Mouse (Mus musculus) hindbrain, embryonic 16.5 days (tissue): ENCODE data around the gene Skp2. TPM values are rescaled to one million over a fixed set of nuclear protein-coding genes. Genes with fewer than 3 reads are reported as not detected.
A peak's percentile ranks its signal among the peaks of the same experiment; 100 is the strongest.

Experiments
- ATAC-seq: fragments of 200-750 bp; cut with Nextera tagmentation; 2 replicates; pipeline ENCODE4 v1.8.0; 2017; ENCODE audit warnings: moderate TSS enrichment, moderate library complexity
- H3K27ac ChIP-seq: fragments of 300-500 bp; sonication (generic); 2 replicates; pipeline ENCODE4 v1.5.1; 2014; ENCODE audit warnings: low read depth, mild to moderate bottlenecking, control low read depth, low read length, moderate library complexity
- H3K27me3 ChIP-seq: fragments of 300-500 bp; sonication (generic); replicated peaks from 2 replicates; pipeline ENCODE4 v1.6.1; 2014; ENCODE audit warnings: low read length; ENCODE audit not compliant: control insufficient read depth, insufficient read depth
- H3K36me3 ChIP-seq: fragments of 300-500 bp; sonication (generic); 2 replicates; pipeline ENCODE4 v1.6.1; 2014; ENCODE audit warnings: mild to moderate bottlenecking, low read length, moderate library complexity, mixed read lengths; ENCODE audit not compliant: control insufficient read depth, insufficient read depth
- H3K4me1 ChIP-seq: fragments of 300-500 bp; sonication (generic); 2 replicates; pipeline ENCODE4 v1.6.1; 2014; ENCODE audit warnings: low read depth, low read length; ENCODE audit not compliant: control insufficient read depth, insufficient read depth
- H3K4me2 ChIP-seq: fragments of 300-500 bp; sonication (generic); 2 replicates; pipeline ENCODE4 v1.6.1; 2014; ENCODE audit warnings: mild to moderate bottlenecking, low read length, control low read depth, moderate library complexity
- H3K4me3 ChIP-seq: fragments of 300-500 bp; sonication (generic); 2 replicates; pipeline ENCODE4 v1.5.1; 2014; ENCODE audit warnings: mild to moderate bottlenecking, low read length, control low read depth, moderate library complexity
- H3K9ac ChIP-seq: fragments of 300-500 bp; sonication (generic); 2 replicates; pipeline ENCODE4 v1.6.1; 2014; ENCODE audit warnings: low read depth, mild to moderate bottlenecking, control low read depth, low read length, moderate library complexity
- H3K9me3 ChIP-seq: fragments of 300-500 bp; sonication (generic); 2 replicates; pipeline ENCODE4 v1.6.1; 2014; ENCODE audit warnings: mild to moderate bottlenecking, low read length, moderate library complexity; ENCODE audit not compliant: control insufficient read depth
- WGBS: fragments of 180-500 bp; shearing (Covaris S2); extraction: QIAGEN DNeasy Blood & Tissue Kit; methylation state at CpG from one replicate; pipeline ENCODE4 v1.1.7; 2014; 5-methylcytosine and 5-hydroxymethylcytosine counted together
- polyA plus RNA-seq: library from polyadenylated mRNA; unstranded; fragments of >200 nt; fragmentation: Nextera tagmentation; extraction: Ambion mirVana; gene quantifications from 2 replicates; pipeline ENCODE4 v1.2.1, GENCODE M21; 2015

The Skp2 gene
- polyA plus RNA-seq, 1 experiment from 2014 or later = 17.9 TPM

- H3K36me3 ChIP-seq = peaks cover 22% of the 10 kb centered on the region
These were observed 32.2 kb downstream of the Skp2 start for GRCm38 (mm10) chr15:9122989-9123388.

GRCm38 (mm10) chr15:9120081-9120480 is 35.1 kb downstream of the Skp2 start:
- H3K27me3 ChIP-seq = no peaks in the 10 kb centered on the region
- no peak overlapping the region for H3K4me2 ChIP-seq
- H3K27ac ChIP-seq = no peak overlapping the region; the same call in 1 of the 2 replicates
- 88% methylated on average over 2 of the region's 2 CpGs for WGBS
- peaks cover 25% of the 10 kb centered on the region for H3K36me3 ChIP-seq
- H3K4me3 ChIP-seq = no peak overlapping the region
- ATAC-seq = peak; percentile 74
- no peaks in the 10 kb centered on the region for H3K4me1 ChIP-seq
- H3K9me3 ChIP-seq = no peaks in the 10 kb centered on the region
- no peak overlapping the region for H3K9ac ChIP-seq

More at GRCm38 (mm10) chr15:9122989-9123388, 32.2 kb downstream of the Skp2 start:
- no peaks in the 10 kb centered on the region for H3K27me3 ChIP-seq
- H3K9ac ChIP-seq = no peak overlapping the region
- no peak overlapping the region for H3K27ac ChIP-seq
- no peaks in the 10 kb centered on the region for H3K4me1 ChIP-seq
- no peaks in the 10 kb centered on the region for H3K9me3 ChIP-seq
- H3K4me2 ChIP-seq = no peak overlapping the region
- 93% methylated on average over 4 of the region's 4 CpGs for WGBS
- H3K4me3 ChIP-seq = no peak overlapping the region
- ATAC-seq = no peak

GRCm38 (mm10) chr15:9118852-9119251 is 36.4 kb downstream of the Skp2 start:
- peaks cover 33% of the 10 kb centered on the region for H3K36me3 ChIP-seq

GRCm38 (mm10) chr15:9114599-9114998 is 40.6 kb downstream of the Skp2 start:
- Histone ChIP-seq H3K9ac (no peak overlapping the region), H3K4me3 (no peak overlapping the region), H3K4me1 (no peaks in the 10 kb centered on the region), H3K27me3 (no peaks in the 10 kb centered on the region), H3K9me3 (no peaks in the 10 kb centered on the region), H3K36me3 (peaks cover 15% of the 10 kb centered on the region), H3K27ac (no peak overlapping the region), H3K4me2 (no peak overlapping the region)
- 78% methylated on average over 5 of the region's 5 CpGs for WGBS
- ATAC-seq = no peak

More at GRCm38 (mm10) chr15:9118852-9119251, 36.4 kb downstream of the Skp2 start:
- H3K4me1 ChIP-seq = no peaks in the 10 kb centered on the region
- no peak overlapping the region for H3K4me3 ChIP-seq
- no peaks in the 10 kb centered on the region for H3K9me3 ChIP-seq
- no peak for ATAC-seq
- H3K27ac ChIP-seq = no peak overlapping the region
- H3K4me2 ChIP-seq = no peak overlapping the region
- 95% methylated on average over 4 of the region's 4 CpGs for WGBS
- no peak overlapping the region for H3K9ac ChIP-seq
- H3K27me3 ChIP-seq = no peaks in the 10 kb centered on the region

- no peak for ATAC-seq
These were observed 41.1 kb downstream of the Skp2 start for GRCm38 (mm10) chr15:9114131-9114530.

GRCm38 (mm10) chr15:9113556-9113955 is 41.7 kb downstream of the Skp2 start:
- no peaks in the 10 kb centered on the region for H3K9me3 ChIP-seq
- H3K4me3 ChIP-seq = no peak overlapping the region
- no peaks in the 10 kb centered on the region for H3K27me3 ChIP-seq
- no peak overlapping the region for H3K4me2 ChIP-seq
- no peak overlapping the region for H3K27ac ChIP-seq
- no peak for ATAC-seq
- H3K9ac ChIP-seq = no peak overlapping the region
- no peaks in the 10 kb centered on the region for H3K4me1 ChIP-seq
- 82% methylated on average over 9 of the region's 9 CpGs for WGBS
- H3K36me3 ChIP-seq = peaks cover 15% of the 10 kb centered on the region

More at GRCm38 (mm10) chr15:9114131-9114530, 41.1 kb downstream of the Skp2 start:
- no peaks in the 10 kb centered on the region for H3K27me3 ChIP-seq
- no peaks in the 10 kb centered on the region for H3K4me1 ChIP-seq
- no peak overlapping the region for H3K9ac ChIP-seq
- no peak overlapping the region for H3K4me2 ChIP-seq
- H3K36me3 ChIP-seq = peaks cover 15% of the 10 kb centered on the region
- H3K9me3 ChIP-seq = no peaks in the 10 kb centered on the region
- 86% methylated on average over 4 of the region's 4 CpGs for WGBS
- no peak overlapping the region for H3K4me3 ChIP-seq
- no peak overlapping the region for H3K27ac ChIP-seq

GRCm38 (mm10) chr15:9111648-9112047 is 43.6 kb downstream of the Skp2 start:
- Histone ChIP-seq H3K27me3 (no peaks in the 10 kb centered on the region), H3K4me1 (no peaks in the 10 kb centered on the region), H3K4me3 (no peak overlapping the region), H3K9me3 (no peaks in the 10 kb centered on the region), H3K4me2 (no peak overlapping the region), H3K9ac (no peak overlapping the region), H3K36me3 (peaks cover 11% of the 10 kb centered on the region), H3K27ac (no peak overlapping the region)
- no peak for ATAC-seq
- WGBS = 75% methylated on average over 3 of the region's 3 CpGs

- H3K4me3 ChIP-seq = no peak overlapping the region
- ATAC-seq = no peak
- H3K27ac ChIP-seq = no peak overlapping the region
- H3K27me3 ChIP-seq = no peaks in the 10 kb centered on the region
- H3K4me1 ChIP-seq = no peaks in the 10 kb centered on the region
- no peak overlapping the region for H3K9ac ChIP-seq
- H3K4me2 ChIP-seq = no peak overlapping the region
- no peaks in the 10 kb centered on the region for H3K9me3 ChIP-seq
- WGBS = 86% methylated on average over 6 of the region's 6 CpGs
- peaks cover 11% of the 10 kb centered on the region for H3K36me3 ChIP-seq
These were observed 44.5 kb downstream of the Skp2 start for GRCm38 (mm10) chr15:9110526-9111347.

GRCm38 (mm10) chr15:9106303-9107074 is 48.7 kb downstream of the Skp2 start:
- H3K4me2 ChIP-seq = no peak overlapping the region
- H3K27ac ChIP-seq = no peak overlapping the region
- H3K36me3 ChIP-seq = peaks cover 8% of the 10 kb centered on the region
- H3K9me3 ChIP-seq = no peaks in the 10 kb centered on the region
- no peak overlapping the region for H3K4me3 ChIP-seq
- no peak for ATAC-seq
- no peaks in the 10 kb centered on the region for H3K4me1 ChIP-seq
- H3K27me3 ChIP-seq = no peaks in the 10 kb centered on the region
- H3K9ac ChIP-seq = no peak overlapping the region
- WGBS = 73% methylated on average over 13 of the region's 13 CpGs
